Mouse (Mus musculus): ENCODE measurements around the gene Flrt3.

DNA sequence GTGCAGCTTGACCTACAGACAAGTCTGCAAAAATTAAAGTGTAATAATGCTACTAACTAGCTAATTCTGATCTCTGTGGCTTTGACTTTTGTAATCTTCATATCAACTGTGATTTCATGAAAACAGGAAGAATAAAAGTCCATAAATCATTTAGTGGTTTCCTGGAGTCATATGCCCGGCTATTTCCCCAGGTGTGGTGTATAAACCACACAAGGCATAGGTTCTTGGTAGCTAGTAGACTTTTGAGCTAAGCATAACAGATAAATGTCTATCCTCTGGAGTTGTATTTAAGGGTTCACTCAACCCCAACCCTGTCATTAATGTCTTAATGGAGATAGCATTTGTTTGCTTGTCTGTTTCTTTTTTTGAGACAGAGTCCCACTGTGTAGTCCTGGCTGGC, 20.1 kb upstream of the Flrt3 start:
- TF ChIP-seq EP300 (IDR thresholded peaks at IDR 0.05; ENCODE audit: insufficient read depth, low read depth, low read length): no peak
- no peak for TF ChIP-seq POLR2A (IDR thresholded peaks at IDR 0.05; ENCODE audit: insufficient read depth, low read length)
